Mouse (Mus musculus) ES-E14 (cell line): ENCODE results near the gene Madd. TPM values are rescaled to one million over a fixed set of nuclear protein-coding genes. Genes with fewer than 3 reads are reported as not detected.

Source experiments
- DNase-seq: peaks from one replicate; pipeline ENCODE4 v3.0.0-alpha.2; 2013; ENCODE audit warnings: low read depth, low spot score
- H3K27ac ChIP-seq: 2 replicates; pipeline ENCODE4 v1.5.1; 2012; ENCODE audit warnings: low read depth, mild to moderate bottlenecking, low read length, moderate library complexity, mixed read lengths; ENCODE audit not compliant: poor library complexity, insufficient read depth, severe bottlenecking
- H3K36me3 ChIP-seq: 2 replicates; pipeline ENCODE4 v1.6.1; 2012; ENCODE audit warnings: mild to moderate bottlenecking, low read length, moderate library complexity, mixed read lengths; ENCODE audit not compliant: control insufficient read depth, poor library complexity, insufficient read depth, severe bottlenecking
- H3K4me1 ChIP-seq, 2 experiments: fragments of 150-350 bp in 1 of 2; sonication (generic) in 1 of 2; 2 replicates each; pipeline ENCODE4 v1.6.1; 2012; ENCODE audit warnings: low read length in 2 of 2, mild to moderate bottlenecking in 1 of 2, mixed read lengths in 1 of 2; ENCODE audit not compliant: control insufficient read depth in 2 of 2, insufficient read depth in 2 of 2, poor library complexity in 1 of 2
- H3K4me3 ChIP-seq, 2 experiments: fragments of 150-350 bp in 1 of 2; sonication (generic) in 1 of 2; 2 replicates each; pipeline ENCODE4 v1.5.1; 2012; ENCODE audit warnings: low read length in 2 of 2, low read depth in 1 of 2, mild to moderate bottlenecking in 1 of 2, mixed read lengths in 1 of 2; ENCODE audit not compliant: insufficient read depth in 1 of 2, poor library complexity in 1 of 2, severe bottlenecking in 1 of 2
- H3K9ac ChIP-seq: 2 replicates; pipeline ENCODE4 v1.6.1; 2012; ENCODE audit warnings: low read depth, mild to moderate bottlenecking, low read length, mixed read lengths; ENCODE audit not compliant: poor library complexity, insufficient read depth, severe bottlenecking
- H3K9me3 ChIP-seq: fragments of 150-350 bp; sonication (generic); 2 replicates; pipeline ENCODE4 v1.6.1; 2012; ENCODE audit warnings: low read depth, mild to moderate bottlenecking, low read length; ENCODE audit not compliant: control insufficient read depth, insufficient read depth
- CHD2 ChIP-seq: IDR thresholded peaks from 2 replicates; pipeline ENCODE4 v1.6.1; 2014; ENCODE audit warnings: mild to moderate bottlenecking, low read depth, low read length, inconsistent platforms
- HCFC1 ChIP-seq: IDR thresholded peaks from 2 replicates; pipeline ENCODE4 v1.6.1; 2012; ENCODE audit warnings: low read length, inconsistent platforms, borderline replicate concordance; ENCODE audit not compliant: insufficient read depth
- MAFK ChIP-seq: IDR thresholded peaks from 2 replicates; pipeline ENCODE4 v1.6.1; 2014; ENCODE audit warnings: mild to moderate bottlenecking, low read depth, low read length, inconsistent platforms; ENCODE audit not compliant: insufficient read depth
- ZC3H11A ChIP-seq: IDR thresholded peaks from 2 replicates; pipeline ENCODE4 v1.6.1; 2012; ENCODE audit warnings: low read depth, mild to moderate bottlenecking, inconsistent platforms, low read length, borderline replicate concordance
- ZNF384 ChIP-seq: IDR thresholded peaks from 2 replicates; pipeline ENCODE4 v1.6.1; 2012; ENCODE audit warnings: low read depth, low read length, inconsistent platforms
- in situ Hi-C, 2 experiments: fragments of 600-800 bp; cut with MboI; formaldehyde crosslinking; loops; one replicate each; pipeline ENCODE4 v1.15.1; 2025; ENCODE audit warnings: low sequenced_read_pairs in 2 of 2, inconsistent platforms in 1 of 2; ENCODE audit not compliant: unreplicated experiment in 2 of 2
- total RNA-seq: library from RNA; depleted of rRNA; stranded (reverse); fragments of 300-350 nt; gene quantifications from 2 replicates; pipeline ENCODE4 v1.2.3, GENCODE M21; 2012

The Madd gene
- total RNA-seq, 1 experiment = 6.7 TPM

GRCm38 (mm10) chr2:91217032-91217431 is 33.4 kb upstream of the Madd start:
- DNase-seq = no peak
- H3K9me3 ChIP-seq = no peaks in the 10 kb centered on the region
- peaks cover under 1% of the 10 kb centered on the region for H3K36me3 ChIP-seq
- H3K4me1 ChIP-seq = peaks cover 0 to 2% of the 10 kb centered on the region in 2 experiments; a peak in 1 of 4 replicates
- in situ Hi-C loops = no loop called here
- no peak overlapping the region for H3K4me3 ChIP-seq
- no peak overlapping the region for H3K9ac ChIP-seq
- H3K27ac ChIP-seq = no peak overlapping the region
- no peak for TF ChIP-seq HCFC1
- TF ChIP-seq CHD2 = no peak
- no peak for TF ChIP-seq MAFK

- in situ Hi-C loops = no loop called here
- Histone ChIP-seq H3K9ac (no peak overlapping the region), H3K4me3 (no peak overlapping the region), H3K4me1 (no peaks in the 10 kb centered on the region; a peak in 2 of 4 replicates), H3K27ac (no peak overlapping the region), H3K36me3 (peaks cover 13% of the 10 kb centered on the region), H3K9me3 (no peaks in the 10 kb centered on the region)
- no peak for DNase-seq
- TF ChIP-seq HCFC1 (no peak), ZNF384 (no peak), MAFK (no peak), CHD2 (no peak), ZC3H11A (no peak)
Observed at GRCm38 (mm10) chr2:91213311-91213710, 29.7 kb upstream of the Madd start.

- H3K36me3 ChIP-seq = peaks cover 20% of the 10 kb centered on the region; the same call in 1 of the 2 replicates
- H3K27ac ChIP-seq = no peak overlapping the region
- in situ Hi-C loops = no loop called here
- TF ChIP-seq ZC3H11A (no peak), HCFC1 (no peak), ZNF384 (no peak), CHD2 (no peak), MAFK (no peak)
- DNase-seq = no peak
- no peak overlapping the region for H3K4me3 ChIP-seq
- H3K9ac ChIP-seq = no peak overlapping the region
- no peaks in the 10 kb centered on the region; a peak in 2 of 4 replicates for H3K4me1 ChIP-seq
- H3K9me3 ChIP-seq = no peaks in the 10 kb centered on the region
Observed at GRCm38 (mm10) chr2:91206254-91206775, 22.7 kb upstream of the Madd start.

DNA sequence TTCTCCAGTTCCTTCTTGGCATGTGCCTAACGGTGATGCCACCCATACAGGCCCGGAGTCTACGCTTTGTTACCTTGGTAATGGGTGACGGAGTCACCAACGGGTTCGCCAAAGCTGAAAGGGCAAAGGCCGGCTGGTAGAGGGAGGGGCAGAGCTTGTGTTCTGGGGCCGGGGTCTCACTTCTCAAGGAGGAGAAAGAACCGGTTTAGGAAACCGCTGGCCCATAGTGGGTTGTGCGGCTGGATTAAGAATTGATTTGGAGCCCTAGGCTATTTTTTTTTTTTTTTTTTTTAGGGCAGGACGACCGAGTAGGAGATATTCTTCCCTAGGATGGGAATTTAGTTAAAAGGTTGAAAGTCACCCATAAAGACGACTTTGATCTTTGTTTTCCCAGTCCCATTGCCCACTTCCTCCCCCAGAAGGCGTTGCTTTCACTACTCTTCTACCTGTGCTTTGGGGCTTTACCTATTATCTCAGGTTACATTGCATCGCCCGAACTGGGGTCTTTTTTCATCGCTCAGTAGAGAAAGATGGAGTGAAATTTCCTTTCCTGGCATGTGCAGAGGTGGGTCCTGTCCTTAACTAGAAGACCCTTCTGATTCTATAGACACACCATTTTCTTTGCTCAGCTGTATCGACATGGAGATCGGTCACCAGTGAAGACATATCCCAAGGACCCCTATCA is 19.5 kb upstream of the Madd start:
- Histone ChIP-seq H3K36me3 (peaks cover 9% of the 10 kb centered on the region; the same call in 1 of the 2 replicates), H3K4me3 (peak overlapping the region; percentile 80), H3K4me1 (no peaks in the 10 kb centered on the region), H3K9ac (peak overlapping the region; percentile 84), H3K27ac (0 out of 2 replicates have a peak overlapping the region, but pooled peaks have one; percentile 9), H3K9me3 (no peaks in the 10 kb centered on the region)
- TF ChIP-seq CHD2 (no peak), HCFC1 (no peak), MAFK (no peak), ZNF384 (no peak), ZC3H11A (no peak)
- DNase-seq = no peak
- in situ Hi-C loops = no loop called here
